In the genomic region with DNA sequence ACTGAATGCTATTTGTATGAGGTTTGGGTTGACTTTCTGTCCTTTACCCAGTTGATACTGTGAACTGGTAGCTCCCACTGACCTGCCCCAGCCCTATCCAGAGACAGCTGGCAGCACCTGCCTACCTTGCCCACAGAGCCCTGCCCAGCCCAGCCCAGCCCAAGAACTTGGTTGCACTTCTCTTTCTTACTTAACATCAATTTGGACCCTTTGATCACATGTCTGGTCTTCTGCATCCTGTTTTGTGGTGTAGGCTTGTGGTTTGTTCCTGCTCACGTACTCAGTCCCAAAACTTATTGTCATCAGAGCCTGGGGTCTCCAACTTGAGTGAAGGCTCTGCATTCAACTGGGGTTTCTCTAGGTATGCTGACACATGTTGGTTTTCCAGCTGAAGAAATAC, we compare ENCODE assay signal across 8 mouse cellular contexts. TPM values are rescaled to one million over a fixed set of nuclear protein-coding genes. Genes with fewer than 3 reads are reported as not detected.
"Had no signal": no experiment of that assay in that cellular context is flagged by ENCODE, and none has a peak within 500 bp of the region (broad histone marks: within the 10 kb centered on the region; RNA-seq: fewer than 3 reads in every experiment).

No protein-coding gene starts in this region.

- DNase-seq: kidney, adult 2 months; kidney, postnatal 25 days; right cerebral cortex, adult 18-20 months; right cerebral cortex, postnatal 25 days; thymus, postnatal 25 days had no signal

- ATAC-seq: midbrain, embryonic 15.5 days had no signal

RNA-seq across cellular contexts. Expression of gene Sun3, which starts 11.2 kb away (rescaled TPM):
- total RNA-seq: left cerebral cortex, postnatal 14 days; monocyte, adult 5-6 weeks had no signal

RNA-seq across cellular contexts. Expression of gene Gm11992, which starts 11.6 kb away (rescaled TPM):
- total RNA-seq: monocyte, adult 5-6 weeks had no signal
